Mouse (Mus musculus) CD4-positive, CD25-positive, alpha-beta regulatory T cell, adult 4 months (primary cell): ENCODE measurements around the gene Fam178b. TPM values are rescaled to one million over a fixed set of nuclear protein-coding genes. Genes with fewer than 3 reads are reported as not detected.
"Not testable (repeated sequence)": the region's sequence is repeated elsewhere in the genome, so short reads cannot be mapped to it uniquely, and the experiment has no call there.

Experiments used
- ATAC-seq: one replicate; pipeline ENCODE4 v1.8.0; 2017
- polyA plus RNA-seq, 2 experiments: library from polyadenylated mRNA; unstranded; fragments of 100-300 nt; shearing (Covaris generic); gene quantifications; one replicate each; pipeline ENCODE4 v1.2.1; 2017

Gene Fam178b
- polyA plus RNA-seq, 2 experiments from 2014 or later: not detected

- no peak for ATAC-seq
Observed at GRCm38 (mm10) chr1:36671260-36671659, 11.7 kb downstream of the Fam178b start.

GRCm38 (mm10) chr1:36670256-36670655 lies 12.7 kb downstream of the Fam178b start:
- no peak for ATAC-seq

- ATAC-seq: not testable (repeated sequence)
Observed at GRCm38 (mm10) chr1:36668007-36668406, 15.0 kb downstream of the Fam178b start.

- no peak for ATAC-seq
Observed at GRCm38 (mm10) chr1:36665934-36666333, 17.0 kb downstream of the Fam178b start.

- no peak for ATAC-seq
Observed at GRCm38 (mm10) chr1:36665165-36665723, 17.7 kb downstream of the Fam178b start.

- ATAC-seq: no peak
Observed at GRCm38 (mm10) chr1:36664457-36664856, 18.5 kb downstream of the Fam178b start.

- ATAC-seq: no peak
Observed at GRCm38 (mm10) chr1:36658621-36659399, 24.2 kb downstream of the Fam178b start.

- ATAC-seq: no peak
Observed at GRCm38 (mm10) chr1:36657658-36658415, 25.1 kb downstream of the Fam178b start.

- ATAC-seq: no peak
Observed at GRCm38 (mm10) chr1:36656233-36656632, 26.8 kb downstream of the Fam178b start.

GRCm38 (mm10) chr1:36655039-36655438 lies 27.9 kb downstream of the Fam178b start:
- no peak for ATAC-seq

- ATAC-seq: no peak
Observed at GRCm38 (mm10) chr1:36647631-36648030, 35.4 kb downstream of the Fam178b start.

- peak; percentile 54 for ATAC-seq
Observed at GRCm38 (mm10) chr1:36646285-36646684, 36.7 kb downstream of the Fam178b start.

GRCm38 (mm10) chr1:36644615-36645007 lies 38.4 kb downstream of the Fam178b start:
- ATAC-seq: no peak

GRCm38 (mm10) chr1:36643957-36644614 lies 38.9 kb downstream of the Fam178b start:
- ATAC-seq: no peak

GRCm38 (mm10) chr1:36635826-36636485 lies 47.0 kb downstream of the Fam178b start:
- ATAC-seq: no peak

- peak; percentile 57 for ATAC-seq
Observed at GRCm38 (mm10) chr1:36634940-36635339, 48.0 kb downstream of the Fam178b start.

GRCm38 (mm10) chr1:36633920-36634319 lies 49.1 kb downstream of the Fam178b start:
- no peak for ATAC-seq

- ATAC-seq: no peak
Observed at GRCm38 (mm10) chr1:36632846-36633245, 50.1 kb downstream of the Fam178b start.

- ATAC-seq: no peak
Observed at GRCm38 (mm10) chr1:36632090-36632489, 50.9 kb downstream of the Fam178b start.

GRCm38 (mm10) chr1:36631391-36631790 lies 51.6 kb downstream of the Fam178b start:
- no peak for ATAC-seq

GRCm38 (mm10) chr1:36630053-36630739 lies 52.8 kb downstream of the Fam178b start:
- ATAC-seq: no peak

GRCm38 (mm10) chr1:36628585-36628984 lies 54.4 kb downstream of the Fam178b start:
- no peak for ATAC-seq
